Mouse (Mus musculus): ENCODE results near the gene Sptb. TPM values are rescaled to one million over a fixed set of nuclear protein-coding genes. Genes with fewer than 3 reads are reported as not detected.

The Sptb gene
- total and polyA plus RNA-seq, 3 experiments: 17.9 to 85.1 (median 35.4) TPM

GRCm38 (mm10) chr12:76685647-76686046 is 24.7 kb downstream of the Sptb start:
- H3K9me3 ChIP-seq (replicated peaks; ENCODE audit: insufficient read depth, low read length): no peaks in the 10 kb centered on the region
- H3K36me3 ChIP-seq (ENCODE audit: control insufficient read depth in 1 of 2, insufficient read depth in 2 of 2, low read length in 2 of 2): no peaks in the 10 kb centered on the region; a peak in 1 of 4 replicates
- TF ChIP-seq ETS1 (IDR thresholded peaks at IDR 0.05; ENCODE audit: low read depth, low read length): no peak
- TF ChIP-seq POLR2AphosphoS5 (IDR thresholded peaks at IDR 0.05; ENCODE audit: borderline replicate concordance, low read depth, low read length): peak; percentile 93; the same call in 1 of the 2 replicates
- H3K79me2 ChIP-seq (ENCODE audit: control insufficient read depth, insufficient read depth, low read length, poor library complexity): 0 out of 2 replicates have a peak, but pooled peaks cover 1% of the 10 kb centered on the region
- DNase-seq (ENCODE audit: low read depth, low spot score): no peak
- H3K4me3 ChIP-seq (ENCODE audit: control insufficient read depth in 1 of 2, insufficient read depth in 1 of 2, low read depth in 2 of 2, low read length in 2 of 2): no peak overlapping the region
- H3K27ac ChIP-seq (ENCODE audit: control insufficient read depth, low read depth, low read length): no peak overlapping the region
- no peak overlapping the region for H3K9ac ChIP-seq (ENCODE audit: control insufficient read depth, low read depth, low read length, poor library complexity, severe bottlenecking)
- no peaks in the 10 kb centered on the region for H3K27me3 ChIP-seq (ENCODE audit: control insufficient read depth in 1 of 2, insufficient read depth in 2 of 2, low read length in 2 of 2)
- H3K4me1 ChIP-seq (ENCODE audit: control insufficient read depth in 1 of 2, insufficient read depth in 2 of 2, low read length in 2 of 2): peaks cover 0 to 2% of the 10 kb centered on the region in 2 experiments; a peak in 1 of 4 replicates

GRCm38 (mm10) chr12:76684493-76684892 is 25.9 kb downstream of the Sptb start:
- Histone ChIP-seq H3K4me1 (ENCODE audit: control insufficient read depth in 1 of 2, insufficient read depth in 2 of 2, low read length in 2 of 2) (peaks cover 0 to 2% of the 10 kb centered on the region in 2 experiments; a peak in 1 of 4 replicates), H3K9ac (ENCODE audit: control insufficient read depth, low read depth, low read length, poor library complexity, severe bottlenecking) (no peak overlapping the region), H3K79me2 (ENCODE audit: control insufficient read depth, insufficient read depth, low read length, poor library complexity) (0 out of 2 replicates have a peak, but pooled peaks cover 1% of the 10 kb centered on the region), H3K4me3 (ENCODE audit: control insufficient read depth in 1 of 2, insufficient read depth in 1 of 2, low read depth in 2 of 2, low read length in 2 of 2) (no peak overlapping the region), H3K27me3 (ENCODE audit: control insufficient read depth in 1 of 2, insufficient read depth in 2 of 2, low read length in 2 of 2) (no peaks in the 10 kb centered on the region), H3K9me3 (replicated peaks; ENCODE audit: insufficient read depth, low read length) (no peaks in the 10 kb centered on the region), H3K36me3 (ENCODE audit: control insufficient read depth in 1 of 2, insufficient read depth in 2 of 2, low read length in 2 of 2) (no peaks in the 10 kb centered on the region; a peak in 1 of 4 replicates), H3K27ac (ENCODE audit: control insufficient read depth, low read depth, low read length) (no peak overlapping the region)
- no peak for DNase-seq (ENCODE audit: low read depth, low spot score)
- TF ChIP-seq GABPA (IDR thresholded peaks at IDR 0.05; ENCODE audit: low read depth, low read length): no peak
- no peak for TF ChIP-seq RCOR1 (IDR thresholded peaks at IDR 0.05; ENCODE audit: low read depth, low read length)
- TF ChIP-seq MXI1 (IDR thresholded peaks at IDR 0.05; ENCODE audit: low read depth, low read length): no peak
- no peak for TF ChIP-seq TCF12 (IDR thresholded peaks at IDR 0.05; ENCODE audit: low read depth, low read length)
- TF ChIP-seq UBTF (IDR thresholded peaks at IDR 0.05; ENCODE audit: borderline replicate concordance, insufficient read depth, low read depth, low read length): no peak
- no peak for TF ChIP-seq MYC (IDR thresholded peaks at IDR 0.05; ENCODE audit: low read depth, low read length)
- no peak for TF ChIP-seq ZC3H11A (IDR thresholded peaks at IDR 0.05; ENCODE audit: low read depth, low read length)

- no peak overlapping the region for H3K4me3 ChIP-seq (ENCODE audit: control insufficient read depth in 1 of 2, insufficient read depth in 1 of 2, low read depth in 2 of 2, low read length in 2 of 2)
- H3K36me3 ChIP-seq (ENCODE audit: control insufficient read depth in 1 of 2, insufficient read depth in 2 of 2, low read length in 2 of 2): peaks cover 0 to 2% of the 10 kb centered on the region in 2 experiments; a peak in 2 of 4 replicates
- 0 out of 2 replicates have a peak, but pooled peaks cover 1% of the 10 kb centered on the region for H3K79me2 ChIP-seq (ENCODE audit: control insufficient read depth, insufficient read depth, low read length, poor library complexity)
- H3K27me3 ChIP-seq (ENCODE audit: control insufficient read depth in 1 of 2, insufficient read depth in 2 of 2, low read length in 2 of 2): no peaks in the 10 kb centered on the region
- no peak overlapping the region for H3K27ac ChIP-seq (ENCODE audit: control insufficient read depth, low read depth, low read length)
- no peak for DNase-seq (ENCODE audit: low read depth, low spot score)
- TF ChIP-seq MXI1 (IDR thresholded peaks at IDR 0.05; ENCODE audit: low read depth, low read length): no peak
- no peak for TF ChIP-seq TAL1 (IDR thresholded peaks at IDR 0.05; ENCODE audit: low read length)
- no peak for TF ChIP-seq ZKSCAN1 (IDR thresholded peaks at IDR 0.05; ENCODE audit: low read depth, low read length)
- TF ChIP-seq RCOR1 (IDR thresholded peaks at IDR 0.05; ENCODE audit: low read depth, low read length): no peak
- no peak for TF ChIP-seq CHD2 (IDR thresholded peaks at IDR 0.05; ENCODE audit: low read length)
- no peak for TF ChIP-seq USF2 (IDR thresholded peaks at IDR 0.05; ENCODE audit: borderline replicate concordance in 1 of 2, insufficient read depth in 1 of 2, low read depth in 1 of 2, low read length in 2 of 2)
- no peak for TF ChIP-seq TCF12 (IDR thresholded peaks at IDR 0.05; ENCODE audit: low read depth, low read length)
- no peak for TF ChIP-seq TBP (IDR thresholded peaks at IDR 0.05; ENCODE audit: low read depth, low read length)
- H3K4me1 ChIP-seq (ENCODE audit: control insufficient read depth in 1 of 2, insufficient read depth in 2 of 2, low read length in 2 of 2): peaks cover 2 to 3% of the 10 kb centered on the region in 2 experiments; a peak in 3 of 4 replicates
- H3K9ac ChIP-seq (ENCODE audit: control insufficient read depth, low read depth, low read length, poor library complexity, severe bottlenecking): no peak overlapping the region
- no peaks in the 10 kb centered on the region for H3K9me3 ChIP-seq (replicated peaks; ENCODE audit: insufficient read depth, low read length)
Observed at GRCm38 (mm10) chr12:76681937-76682336, 28.4 kb downstream of the Sptb start.

Data from MEL (cell line).